Comparison of ENCODE assay signal across 21 mouse cellular contexts in genomic region chr17:84675204-84675603, GRCm38 (mm10). TPM values are rescaled to one million over a fixed set of nuclear protein-coding genes. Genes with fewer than 3 reads are reported as not detected.
DNase-seq lines count a peak whose midpoint lies in the region; ATAC-seq and TF ChIP-seq lines count a peak whose summit lies in the region.
"Had no signal": no experiment of that assay in that cellular context is flagged by ENCODE, and none has a peak within 500 bp of the region (broad histone marks: within the 10 kb centered on the region; RNA-seq: fewer than 3 reads in every experiment).

No protein-coding gene starts in this region.

- 83% methylated on average over 4 of the region's 4 CpGs for WGBS in hindbrain, embryonic 15.5 days
- 68% methylated on average over 4 of the region's 4 CpGs for WGBS in hindbrain, postnatal 0 days
- 60% methylated on average over 4 of the region's 4 CpGs for WGBS in limb, embryonic 12.5 days
- 63% methylated on average over 4 of the region's 4 CpGs for WGBS in limb, embryonic 10.5 days
- 53% methylated on average over 4 of the region's 4 CpGs for WGBS in embryonic facial prominence, embryonic 13.5 days

- H3K4me3 ChIP-seq in hindbrain, embryonic 15.5 days = no peak overlapping the region
- H3K4me3 ChIP-seq in hindbrain, postnatal 0 days (ENCODE audit: low read length) = no peak overlapping the region
- no peak overlapping the region for H3K4me3 ChIP-seq in limb, embryonic 12.5 days (replicated peaks)
- no peak overlapping the region for H3K4me3 ChIP-seq in limb, embryonic 10.5 days
- H3K4me3 ChIP-seq in embryonic facial prominence, embryonic 13.5 days = no peak overlapping the region

- no peak for ATAC-seq in hindbrain, embryonic 15.5 days (ENCODE audit: low FRiP score, low read depth)
- no peak for ATAC-seq in hindbrain, postnatal 0 days
- no peak for ATAC-seq in limb, embryonic 12.5 days (ENCODE audit: insufficient number of reproducible peaks, insufficient read depth, low FRiP score, low TSS enrichment, low read depth)
- ATAC-seq in embryonic facial prominence, embryonic 13.5 days (ENCODE audit: insufficient number of reproducible peaks, insufficient read depth, low FRiP score, low TSS enrichment, low read depth) = no peak
- ATAC-seq: activated CD4-positive, CD25-positive, alpha-beta regulatory T cell, adult 4 months; intestine, embryonic 16.5 days; liver, postnatal 0 days; Patski had no signal

- H3K27ac ChIP-seq in hindbrain, embryonic 15.5 days (replicated peaks) = no peak overlapping the region
- H3K27ac ChIP-seq in hindbrain, postnatal 0 days = no peak overlapping the region
- no peak overlapping the region for H3K27ac ChIP-seq in limb, embryonic 12.5 days
- H3K27ac ChIP-seq in limb, embryonic 10.5 days = no peak overlapping the region
- H3K27ac ChIP-seq in embryonic facial prominence, embryonic 13.5 days = no peak overlapping the region
- H3K27ac ChIP-seq: gastrocnemius, adult 2 months; hindbrain, embryonic 13.5 days; limb, embryonic 15.5 days had no signal

- TF ChIP-seq CTCF in hindbrain, postnatal 0 days (IDR thresholded peaks at IDR 0.05; ENCODE audit: low read depth) = no peak

- peak overlapping the region; percentile 58; the same call in 1 of the 2 replicates for H3K4me2 ChIP-seq in hindbrain, embryonic 15.5 days
- H3K4me2 ChIP-seq in hindbrain, postnatal 0 days (ENCODE audit: low read depth, low read length) = no peak overlapping the region
- H3K4me2 ChIP-seq in limb, embryonic 12.5 days = 0 out of 2 replicates have a peak overlapping the region, but pooled peaks have one; percentile 76
- peak overlapping the region; percentile 76 for H3K4me2 ChIP-seq in embryonic facial prominence, embryonic 13.5 days

- peaks cover 6% of the 10 kb centered on the region; the same call in 1 of the 2 replicates for H3K27me3 ChIP-seq in hindbrain, embryonic 15.5 days
- peaks cover 9% of the 10 kb centered on the region for H3K27me3 ChIP-seq in hindbrain, postnatal 0 days (ENCODE audit: insufficient read depth, low read length)
- H3K27me3 ChIP-seq in limb, embryonic 12.5 days = peaks cover 9% of the 10 kb centered on the region
- H3K27me3 ChIP-seq in limb, embryonic 10.5 days (ENCODE audit: low read depth, poor library complexity, severe bottlenecking) = peaks cover 11% of the 10 kb centered on the region; the same call in 1 of the 2 replicates
- H3K27me3 ChIP-seq in embryonic facial prominence, embryonic 13.5 days = peaks cover 11% of the 10 kb centered on the region
- H3K27me3 ChIP-seq: Patski had no signal

- peaks cover 7% of the 10 kb centered on the region; the same call in 1 of the 2 replicates for H3K4me1 ChIP-seq in hindbrain, embryonic 15.5 days (replicated peaks)
- no peaks in the 10 kb centered on the region for H3K4me1 ChIP-seq in hindbrain, postnatal 0 days (ENCODE audit: insufficient read depth, low read length)
- peaks cover 8% of the 10 kb centered on the region; the same call in 1 of the 2 replicates for H3K4me1 ChIP-seq in limb, embryonic 12.5 days (replicated peaks)
- H3K4me1 ChIP-seq in limb, embryonic 10.5 days = peaks cover 10% of the 10 kb centered on the region
- H3K4me1 ChIP-seq in embryonic facial prominence, embryonic 13.5 days = peaks cover 27% of the 10 kb centered on the region

- H3K9ac ChIP-seq in hindbrain, embryonic 15.5 days = no peak overlapping the region
- no peak overlapping the region for H3K9ac ChIP-seq in hindbrain, postnatal 0 days (replicated peaks; ENCODE audit: low read length)
- no peak overlapping the region for H3K9ac ChIP-seq in limb, embryonic 12.5 days (replicated peaks)
- no peak overlapping the region for H3K9ac ChIP-seq in embryonic facial prominence, embryonic 13.5 days

- no peak for DNase-seq in hindbrain, postnatal 0 days (ENCODE audit: low spot score)
- DNase-seq in limb, embryonic 10.5 days (ENCODE audit: low spot score) = no peak
- peak; percentile 42 to 48 for DNase-seq in right cerebral cortex, postnatal 10 days (ENCODE audit: low spot score in 2 of 2)
- DNase-seq in spleen, adult 18-20 months = no peak
- DNase-seq: cerebellum, adult 9-10 months; layer of hippocampus, postnatal 36 days; liver, postnatal 0 days; thymus, postnatal 36 days had no signal

- H3K36me3 ChIP-seq in hindbrain, embryonic 15.5 days = no peaks in the 10 kb centered on the region
- H3K36me3 ChIP-seq in hindbrain, postnatal 0 days (ENCODE audit: insufficient read depth, low read length) = no peaks in the 10 kb centered on the region
- H3K36me3 ChIP-seq in limb, embryonic 12.5 days = no peaks in the 10 kb centered on the region
- H3K36me3 ChIP-seq in limb, embryonic 10.5 days = no peaks in the 10 kb centered on the region
- no peaks in the 10 kb centered on the region for H3K36me3 ChIP-seq in embryonic facial prominence, embryonic 13.5 days
- H3K36me3 ChIP-seq: hindbrain, embryonic 13.5 days; limb, embryonic 15.5 days had no signal

- H3K9me3 ChIP-seq in hindbrain, embryonic 15.5 days = no peaks in the 10 kb centered on the region
- no peaks in the 10 kb centered on the region for H3K9me3 ChIP-seq in hindbrain, postnatal 0 days (ENCODE audit: low read length)
- no peaks in the 10 kb centered on the region for H3K9me3 ChIP-seq in limb, embryonic 12.5 days
- H3K9me3 ChIP-seq in limb, embryonic 10.5 days (replicated peaks) = no peaks in the 10 kb centered on the region
- H3K9me3 ChIP-seq in embryonic facial prominence, embryonic 13.5 days = no peaks in the 10 kb centered on the region
- H3K9me3 ChIP-seq: hindbrain, embryonic 13.5 days; limb, embryonic 15.5 days; megakaryocyte, embryonic 14.5 days had no signal

RNA-seq across cellular contexts. Expression of gene Abcg8, which starts 0.9 kb away (rescaled TPM):
- 0.10 and 0.13 TPM in 2 replicates for polyA plus RNA-seq in hindbrain, embryonic 15.5 days (2015; fragmentation: Nextera tagmentation; extraction: Ambion mirVana)
- 0.11 TPM in 1 of 2 replicates, not detected in the other for total RNA-seq in hindbrain, postnatal 0 days (2014; rRNA removed)
- 0.05 TPM in 1 of 2 replicates, not detected in the other for polyA plus RNA-seq in hindbrain, postnatal 0 days (2015; fragmentation: Nextera tagmentation; extraction: Ambion mirVana)
- 0.11 TPM in 1 of 2 replicates, not detected in the other for polyA plus RNA-seq in limb, embryonic 12.5 days (2016; fragmentation: Nextera tagmentation; extraction: Ambion mirVana)
- 0.10 and 0.11 TPM in 2 replicates for polyA plus RNA-seq in limb, embryonic 10.5 days (2016; fragmentation: Nextera tagmentation; extraction: Ambion mirVana)
- 0.14 and 0.28 TPM in 2 replicates for polyA plus RNA-seq in embryonic facial prominence, embryonic 13.5 days (2015; fragmentation: Nextera tagmentation; extraction: Ambion mirVana)
- total RNA-seq: gastrocnemius, adult 2 months; heart, adult 18-20 months; layer of hippocampus, postnatal 36 days had no signal
- polyA plus RNA-seq: activated CD4-positive, CD25-positive, alpha-beta regulatory T cell, adult 4 months; heart, postnatal 0 days; neural tube, embryonic 14.5 days had no signal

RNA-seq across cellular contexts. Expression of gene Abcg5, which starts 7.6 kb away (rescaled TPM):
- polyA plus RNA-seq in hindbrain, embryonic 15.5 days (2015; fragmentation: Nextera tagmentation; extraction: Ambion mirVana) = 1.9 and 3.0 TPM in 2 replicates
- 1.6 and 2.4 TPM in 2 replicates for total RNA-seq in hindbrain, postnatal 0 days (2014; rRNA removed)
- 1.3 and 1.4 TPM in 2 replicates for polyA plus RNA-seq in hindbrain, postnatal 0 days (2015; fragmentation: Nextera tagmentation; extraction: Ambion mirVana)
- 0.95 and 1.1 TPM in 2 replicates for polyA plus RNA-seq in limb, embryonic 12.5 days (2016; fragmentation: Nextera tagmentation; extraction: Ambion mirVana)
- polyA plus RNA-seq in limb, embryonic 10.5 days (2016; fragmentation: Nextera tagmentation; extraction: Ambion mirVana) = 0.97 and 1.1 TPM in 2 replicates
- polyA plus RNA-seq in embryonic facial prominence, embryonic 13.5 days (2015; fragmentation: Nextera tagmentation; extraction: Ambion mirVana) = 3.0 and 4.8 TPM in 2 replicates
- total RNA-seq: gastrocnemius, adult 2 months; heart, adult 18-20 months; layer of hippocampus, postnatal 36 days had no signal
- polyA plus RNA-seq: activated CD4-positive, CD25-positive, alpha-beta regulatory T cell, adult 4 months; heart, postnatal 0 days; Patski had no signal

RNA-seq across cellular contexts. Expression of gene Dync2li1, which starts 48.9 kb away (rescaled TPM):
- 33.9 and 36.7 TPM in 2 replicates for polyA plus RNA-seq in hindbrain, embryonic 15.5 days (2015; fragmentation: Nextera tagmentation; extraction: Ambion mirVana)
- 9.8 and 9.9 TPM in 2 replicates for total RNA-seq in hindbrain, postnatal 0 days (2014; rRNA removed)
- 33.2 and 36.2 TPM in 2 replicates for polyA plus RNA-seq in hindbrain, postnatal 0 days (2015; fragmentation: Nextera tagmentation; extraction: Ambion mirVana)
- polyA plus RNA-seq in limb, embryonic 12.5 days (2016; fragmentation: Nextera tagmentation; extraction: Ambion mirVana) = 41.5 and 42.1 TPM in 2 replicates
- polyA plus RNA-seq in limb, embryonic 10.5 days (2016; fragmentation: Nextera tagmentation; extraction: Ambion mirVana) = 25.5 and 33.4 TPM in 2 replicates
- 38.2 and 43.4 TPM in 2 replicates for polyA plus RNA-seq in embryonic facial prominence, embryonic 13.5 days (2015; fragmentation: Nextera tagmentation; extraction: Ambion mirVana)

Comparison
In these comparisons a context has a peak if more than half of its experiments do, and no peak if none do; other contexts are left out.
1. DNase-seq: peak in right cerebral cortex, postnatal 10 days (2 of 2); none in hindbrain, postnatal 0 days (single experiment), limb, embryonic 10.5 days (single experiment) and spleen, adult 18-20 months (0 of 2).